Mouse (Mus musculus) thymus, postnatal 25 days (tissue): ENCODE results near the gene Aurka.

Source experiments
- DNase-seq: peaks from one replicate; pipeline ENCODE4 v3.0.0; 2022

Gene Aurka

DNA sequence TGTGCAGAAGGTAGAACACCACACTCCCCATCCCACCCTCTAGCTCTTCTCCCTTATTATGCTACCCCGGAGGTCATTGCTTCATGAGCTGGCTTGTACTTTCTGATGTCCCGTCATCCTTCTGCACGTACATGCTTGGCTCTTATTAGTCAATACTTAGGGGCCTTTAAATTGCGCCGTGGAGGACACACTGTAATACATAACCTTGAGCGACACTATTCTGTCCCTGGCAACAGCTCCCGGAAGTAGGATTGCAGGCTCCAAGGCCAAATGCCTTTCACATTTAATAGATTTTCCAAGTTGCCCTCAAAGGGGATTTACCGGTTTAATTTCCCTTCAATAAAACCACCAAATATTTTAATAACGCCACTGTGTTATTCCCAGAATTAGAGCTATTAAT, 58.6 kb downstream of the Aurka start:
- no peak for DNase-seq

DNA sequence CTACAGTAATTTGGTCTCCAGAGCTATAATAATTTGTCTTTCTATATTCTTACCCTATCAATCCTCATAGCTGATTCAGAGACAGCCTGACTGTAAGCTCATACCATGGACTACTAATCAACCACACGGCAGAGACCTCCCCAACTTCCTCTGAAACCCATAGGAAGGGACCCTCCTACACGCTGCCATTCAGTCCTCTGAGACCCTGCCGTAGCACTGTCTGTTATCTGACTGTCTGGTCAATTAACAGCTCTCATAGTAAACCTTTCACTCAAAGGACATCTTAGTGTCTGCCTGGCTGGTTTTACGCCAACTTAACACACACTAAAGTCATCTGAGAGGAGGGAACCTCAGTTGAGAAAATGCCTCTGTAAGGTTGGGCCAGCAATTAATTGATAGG, 63.8 kb downstream of the Aurka start:
- no peak for DNase-seq
